Mouse (Mus musculus): ENCODE results near the gene E4f1. TPM values are rescaled to one million over a fixed set of nuclear protein-coding genes. Genes with fewer than 3 reads are reported as not detected.

The E4f1 gene
- total RNA-seq, 4 experiments from 2014 or later, result 20.9 to 37.4 (median 26.4) TPM

DNA sequence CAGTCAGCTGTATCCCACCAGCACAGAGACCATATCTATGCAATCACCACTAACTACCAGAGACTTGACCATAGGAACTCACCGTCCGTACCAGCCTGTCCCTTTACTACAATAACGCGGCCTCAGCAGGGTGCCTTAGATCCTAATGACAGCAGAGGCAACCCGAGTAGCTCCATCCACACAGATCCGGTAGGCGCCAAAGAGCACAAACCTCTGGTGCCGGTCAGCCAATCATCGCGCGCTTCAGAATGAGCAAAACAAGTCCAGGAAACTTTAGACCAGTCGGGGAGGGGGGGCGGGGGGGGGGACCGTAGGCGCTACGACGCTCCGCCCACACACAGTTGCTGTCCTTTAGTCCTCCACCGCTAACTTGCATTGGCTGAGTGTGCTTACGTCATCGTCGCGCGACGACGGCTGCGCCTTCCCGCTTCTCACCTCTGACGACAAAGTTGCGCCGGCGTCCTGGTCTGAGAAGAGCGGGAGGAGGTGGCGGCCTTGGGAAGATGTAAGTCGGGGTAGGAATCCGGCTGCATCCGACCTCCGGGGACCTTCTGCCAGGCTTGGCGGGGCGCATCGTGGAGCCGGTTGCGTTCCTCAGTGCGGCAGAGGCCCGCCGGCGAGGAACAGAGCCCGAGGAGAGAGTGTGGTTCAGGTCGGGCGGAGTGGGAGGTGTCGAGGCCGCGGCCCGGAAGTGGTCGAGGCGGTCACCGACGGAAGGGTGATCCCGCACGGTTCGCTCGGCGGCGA lies 55.7 kb downstream of the E4f1 start, which contains the start of gene Rnps1:
Rnps1 (plus strand) TSS at position 336 of the 747 bp plus-strand sequence.
- peak; percentile 88 for DNase-seq

DNA sequence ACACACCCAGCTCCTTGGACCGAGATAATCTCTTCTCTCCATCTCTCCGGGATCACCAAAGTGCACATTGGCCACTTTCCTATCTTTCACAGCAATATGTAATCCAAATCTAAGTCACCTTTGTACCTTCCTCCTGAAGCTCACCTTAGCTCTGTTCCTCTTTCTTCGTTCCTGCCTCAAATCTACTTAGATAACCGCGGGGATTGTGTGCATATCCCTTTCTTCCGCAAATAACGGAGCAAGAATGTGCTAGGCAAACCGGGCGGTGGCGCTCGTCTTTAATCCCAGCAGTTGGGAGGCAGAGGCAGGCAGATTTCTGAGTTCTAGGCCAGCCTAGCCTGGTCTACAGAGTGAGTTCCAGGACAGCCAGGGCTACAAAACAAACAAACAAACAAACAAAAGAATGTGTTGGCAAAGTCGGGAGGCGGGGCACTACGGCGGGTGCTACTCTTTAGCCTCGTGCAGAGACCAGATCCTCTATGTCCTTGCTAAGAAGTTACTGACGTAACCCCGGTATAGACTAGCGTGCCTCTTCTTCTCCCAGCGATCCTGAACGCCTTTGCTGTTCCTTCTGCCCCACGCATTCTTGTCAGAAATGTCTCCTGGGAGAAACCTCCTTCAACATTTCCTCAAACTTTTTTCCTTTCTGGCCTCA lies 56.4 kb downstream of the E4f1 start:
- DNase-seq, result no peak

DNA sequence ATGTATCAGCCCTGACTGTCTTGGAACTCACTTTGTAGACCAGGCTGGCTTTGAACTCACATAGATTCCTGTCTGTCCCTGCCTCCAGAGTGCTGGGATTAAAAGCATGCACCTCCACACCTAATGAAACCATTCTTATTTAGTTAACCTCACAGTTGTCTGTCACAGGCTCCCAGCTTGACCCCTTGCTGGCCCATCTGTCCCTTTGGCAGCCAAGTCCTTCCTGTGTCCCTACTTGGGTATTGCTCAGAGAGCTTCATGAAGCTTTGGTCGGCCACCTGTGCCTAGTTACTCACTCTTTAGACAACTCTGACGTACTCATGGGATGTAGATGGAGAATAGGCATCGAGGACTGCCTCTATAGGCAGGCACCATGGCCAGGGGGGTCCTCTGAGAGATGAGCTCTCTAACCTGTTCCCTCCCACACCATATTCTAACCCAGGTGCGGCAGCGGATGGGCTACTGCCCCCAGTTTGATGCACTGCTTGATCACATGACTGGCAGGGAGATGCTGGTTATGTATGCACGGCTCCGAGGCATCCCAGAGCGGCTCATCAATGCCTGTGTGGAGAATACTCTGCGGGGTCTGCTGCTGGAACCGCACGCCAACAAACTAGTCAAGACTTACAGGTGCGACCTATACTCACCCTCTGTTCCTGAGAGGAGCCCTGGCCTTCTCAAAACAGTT lies 62.9 kb downstream of the E4f1 start:
- DNase-seq, result no peak

DNA sequence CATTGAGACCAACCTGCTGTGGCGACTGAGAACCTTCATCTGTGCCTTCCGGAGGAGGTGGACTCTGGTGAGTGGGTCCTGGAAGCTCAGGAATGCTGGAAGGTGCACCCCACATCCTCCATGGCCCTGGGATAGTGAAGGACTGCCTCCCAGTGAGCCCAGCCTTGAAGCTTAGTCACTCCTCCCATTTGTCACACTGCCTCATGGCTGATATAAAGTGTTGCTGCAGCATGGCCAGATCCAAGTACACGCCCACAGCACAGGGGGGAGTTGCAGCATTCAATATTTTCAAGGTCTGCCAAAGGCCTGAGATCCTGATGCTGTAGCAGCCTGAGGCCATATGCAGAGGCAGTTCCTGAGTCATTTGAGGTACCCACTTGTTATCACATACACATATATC lies 67.7 kb downstream of the E4f1 start:
- peak; percentile 90 for DNase-seq

DNA sequence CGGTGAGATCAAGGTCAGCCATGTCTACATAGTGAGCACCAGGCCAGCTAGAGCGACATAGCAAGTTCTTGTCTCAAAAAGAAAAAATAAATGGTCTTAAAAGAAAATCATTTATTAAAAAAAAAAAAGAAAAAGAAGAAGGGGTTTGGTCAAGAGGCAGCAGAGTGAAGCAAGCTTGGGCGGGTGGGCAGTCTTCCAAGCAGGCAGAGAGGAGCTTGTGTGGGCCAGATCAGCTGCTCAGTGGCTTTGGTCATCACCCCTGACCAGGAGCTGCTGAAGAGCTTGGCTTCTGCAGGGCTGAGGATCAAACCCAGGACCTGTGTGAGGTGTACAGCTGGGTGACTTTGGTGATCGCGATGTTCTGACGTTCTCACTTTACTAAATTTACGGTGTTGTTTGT lies 75.7 kb downstream of the E4f1 start:
- DNase-seq, result no peak

Other genes with a start within 250 kb of the E4f1 start
- 1 to 10 TPM; 6.1 to 9.8 (median 7.6) TPM for gene Tedc2, start 249.5 kb downstream of the E4f1 start, total RNA-seq (2022)
- 1 to 10 TPM; 1.9 to 3.6 (median 2.7) TPM for gene Ccnf, start 218.8 kb downstream of the E4f1 start, total RNA-seq (2022)
- gene Abca17, start 119.2 kb downstream of the E4f1 start, total RNA-seq (2022), result under 1 TPM in 3 of 4 experiments, not detected in 1; 0.09 to 0.12 (median 0.11) TPM
- 10 to 100 TPM; 28.4 to 43.3 (median 35.8) TPM for gene Abca3, start 118.4 kb downstream of the E4f1 start, total RNA-seq (2022)
- 10 to 100 TPM; 62.8 to 84.3 (median 75.4) TPM for gene Rnps1, start 55.7 kb downstream of the E4f1 start, total RNA-seq (2022)
- gene Eci1, start 43.7 kb downstream of the E4f1 start, total RNA-seq (2022), result 100 to 1,000 TPM; 142 to 242 (median 189) TPM
- 1 to 10 TPM; 2.3 to 7.2 (median 3.5) TPM for gene Dnase1l2, start 27.2 kb downstream of the E4f1 start, total RNA-seq (2022)
- gene Pgp, start 79 bp upstream of the E4f1 start, total RNA-seq (2022), result 100 to 1,000 TPM; 105 to 116 (median 107) TPM
- under 1 TPM in 2 of 4 experiments, not detected in 2; 0.30 to 0.38 TPM for gene Bricd5, start 3.6 kb upstream of the E4f1 start, total RNA-seq (2022)
- 10 to 100 TPM; 24.3 to 37.6 (median 32.2) TPM for gene Mlst8, start 8.8 kb upstream of the E4f1 start, total RNA-seq (2022)
- 10 to 100 TPM; 49.1 to 61.2 (median 53.8) TPM for gene Caskin1, start 18.3 kb upstream of the E4f1 start, total RNA-seq (2022)
- gene Traf7, start 57.6 kb upstream of the E4f1 start, total RNA-seq (2022), result 100 to 1,000 TPM in 3 of 4 experiments, 10 to 100 TPM in 1; 92.1 to 189 (median 132) TPM
- gene Rab26, start 63.9 kb upstream of the E4f1 start, total RNA-seq (2022), result 1 to 10 TPM in 3 of 4 experiments, under 1 TPM in 1; 0.81 to 3.5 (median 2.4) TPM
- gene Pkd1, start 79.5 kb upstream of the E4f1 start, total RNA-seq (2022), result 10 to 100 TPM; 58.5 to 88.8 (median 71.0) TPM
- 100 to 1,000 TPM in 3 of 4 experiments, 10 to 100 TPM in 1; 79.2 to 135 (median 111) TPM for gene Tsc2, start 162.3 kb upstream of the E4f1 start, total RNA-seq (2022)
- gene Nthl1, start 162.4 kb upstream of the E4f1 start, total RNA-seq (2022), result 10 to 100 TPM in 3 of 4 experiments, 1 to 10 TPM in 1; 9.0 to 17.3 (median 12.1) TPM
- gene Slc9a3r2, start 180.0 kb upstream of the E4f1 start, total RNA-seq (2022), result 10 to 100 TPM; 45.9 to 78.6 (median 73.7) TPM
- not detected for gene Npw, start 188.1 kb upstream of the E4f1 start, total RNA-seq (2022)
- 10 to 100 TPM; 44.9 to 59.4 (median 50.8) TPM for gene Zfp598, start 199.4 kb upstream of the E4f1 start, total RNA-seq (2022)
- gene Syngr3, start 219.6 kb upstream of the E4f1 start, total RNA-seq (2022), result 1 to 10 TPM; 2.4 to 5.5 (median 3.8) TPM
- gene Gfer, start 225.8 kb upstream of the E4f1 start, total RNA-seq (2022), result 10 to 100 TPM; 31.7 to 35.6 (median 32.6) TPM
- gene Noxo1, start 225.9 kb upstream of the E4f1 start, total RNA-seq (2022), result 10 to 100 TPM in 1 of 4 experiments, 1 to 10 TPM in 3; 2.8 to 14.8 (median 7.5) TPM
- 10 to 100 TPM; 34.3 to 40.5 (median 38.2) TPM for gene Tbl3, start 237.3 kb upstream of the E4f1 start, total RNA-seq (2022)
- not detected for gene Rnf151, start 247.8 kb upstream of the E4f1 start, total RNA-seq (2022)
- gene Rps2, start 247.8 kb upstream of the E4f1 start, total RNA-seq (2022), result 100 to 1,000 TPM; 571 to 651 (median 615) TPM